Mouse (Mus musculus) MEL (cell line): Measurements from ENCODE around the gene Tead1.

Source experiments
- CTCF ChIP-seq, 3 experiments: IDR thresholded peaks in 2 of 3; conservative IDR thresholded peaks in 1 of 3; 2 replicates each; pipeline ENCODE4 v1.5.1; 2011 to 2012; ENCODE audit warnings: low read length in 3 of 3, low read depth in 2 of 3, mild to moderate bottlenecking in 2 of 3, improper control_type of control experiment in 1 of 3, inconsistent platforms in 1 of 3, mixed read lengths in 1 of 3, moderate library complexity in 1 of 3; ENCODE audit not compliant: control insufficient read depth in 1 of 3, insufficient read depth in 1 of 3, poor library complexity in 1 of 3, severe bottlenecking in 1 of 3
- E2F4 ChIP-seq: IDR thresholded peaks from 2 replicates; pipeline ENCODE4 v1.6.1; 2011; ENCODE audit warnings: low read depth, low read length, improper control_type of control experiment, borderline replicate concordance
- MAFK ChIP-seq: IDR thresholded peaks from 2 replicates; pipeline ENCODE4 v1.6.1; 2011; ENCODE audit warnings: low read depth, mild to moderate bottlenecking, low read length, improper control_type of control experiment, borderline replicate concordance
- USF1 ChIP-seq: IDR thresholded peaks from 2 replicates; pipeline ENCODE4 v1.6.1; 2014; ENCODE audit warnings: low read depth, mild to moderate bottlenecking, inconsistent platforms, low read length, improper control_type of control experiment, moderate library complexity

DNA sequence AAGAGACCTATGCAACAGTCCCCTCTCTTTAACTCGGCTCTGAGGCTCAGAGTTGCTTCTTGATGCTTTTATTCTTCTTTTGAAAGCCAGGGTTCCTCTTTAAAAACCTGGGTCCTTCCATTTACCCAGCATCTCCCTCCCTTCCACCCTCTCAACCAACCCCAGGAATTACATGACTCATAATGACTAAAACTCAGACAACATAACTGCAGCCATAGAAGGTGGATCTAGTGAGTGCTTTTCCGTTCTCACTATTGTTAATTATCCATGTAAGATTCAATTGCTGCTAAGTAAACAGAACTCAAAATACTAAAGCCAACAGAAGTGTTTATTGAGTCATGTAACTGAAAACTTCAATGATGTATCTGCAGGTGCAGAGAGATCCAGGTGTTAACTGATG is 33.4 kb upstream of the Tead1 start:
- TF ChIP-seq USF1 (no peak), CTCF (IDR thresholded peaks at IDR 0.05 in 2 of 3, conservative IDR thresholded peaks at IDR 0.05 in 1 of 3; ENCODE audit: control insufficient read depth in 1 of 3, insufficient read depth in 1 of 3, low read depth in 2 of 3, low read length in 3 of 3, poor library complexity in 1 of 3, severe bottlenecking in 1 of 3) (no peak), MAFK (no peak), E2F4 (no peak)
